Mouse (Mus musculus) kidney, embryonic 14.5 days (tissue): ENCODE measurements at regions not wholly inside any gene's neighbourhood (a gene's known extent, or its start where the extent isn't known, plus 50 kb on each side); places are given as distances from the start of the nearest gene placed in this dataset.

ENCODE experiments used
- ATAC-seq: fragments of 200-750 bp; cut with Nextera tagmentation; 2 replicates; pipeline ENCODE4 v1.8.0; 2017; ENCODE audit warnings: moderate number of reproducible peaks, mild to moderate bottlenecking, moderate TSS enrichment, moderate library complexity; ENCODE audit not compliant: low FRiP score, low TSS enrichment
- H3K27ac ChIP-seq: fragments of 300-500 bp; sonication (generic); 2 replicates; pipeline ENCODE4 v1.5.1; 2014; ENCODE audit warnings: low read depth, mild to moderate bottlenecking, low read length, moderate library complexity, mixed read lengths
- H3K27me3 ChIP-seq: fragments of 300-500 bp; sonication (generic); 2 replicates; pipeline ENCODE4 v1.6.1; 2014; ENCODE audit warnings: mild to moderate bottlenecking, low read length; ENCODE audit not compliant: control insufficient read depth, insufficient read depth
- H3K36me3 ChIP-seq: fragments of 300-500 bp; sonication (generic); 2 replicates; pipeline ENCODE4 v1.6.1; 2014; ENCODE audit warnings: low read length, mixed read lengths; ENCODE audit not compliant: control insufficient read depth, insufficient read depth
- H3K4me1 ChIP-seq: fragments of 300-500 bp; sonication (generic); 2 replicates; pipeline ENCODE4 v1.6.1; 2014; ENCODE audit warnings: low read length, mixed read lengths; ENCODE audit not compliant: control insufficient read depth, insufficient read depth
- H3K4me2 ChIP-seq: fragments of 300-500 bp; sonication (generic); replicated peaks from 2 replicates; pipeline ENCODE4 v1.6.1; 2014; ENCODE audit warnings: low read depth, mild to moderate bottlenecking, low read length
- H3K4me3 ChIP-seq: fragments of 300-500 bp; sonication (generic); 2 replicates; pipeline ENCODE4 v1.5.1; 2014; ENCODE audit warnings: mild to moderate bottlenecking, low read length
- H3K9ac ChIP-seq: fragments of 300-500 bp; sonication (generic); 2 replicates; pipeline ENCODE4 v1.6.1; 2014; ENCODE audit warnings: low read depth, mild to moderate bottlenecking, low read length, moderate library complexity
- H3K9me3 ChIP-seq: fragments of 300-500 bp; sonication (generic); 2 replicates; pipeline ENCODE4 v1.6.1; 2016; ENCODE audit warnings: low read length; ENCODE audit not compliant: control insufficient read depth
- WGBS: fragments of 180-500 bp; shearing (Covaris S2); extraction: QIAGEN DNeasy Blood & Tissue Kit; methylation state at CpG from one replicate; pipeline ENCODE4 v1.1.7; 2014; 5-methylcytosine and 5-hydroxymethylcytosine counted together

- H3K9me3 ChIP-seq = no peaks in the 10 kb centered on the region
- H3K9ac ChIP-seq = no peak overlapping the region
- no peak overlapping the region for H3K4me3 ChIP-seq
- peak; percentile 88 for ATAC-seq
- H3K4me1 ChIP-seq = no peaks in the 10 kb centered on the region
- H3K4me2 ChIP-seq = no peak overlapping the region
- no peaks in the 10 kb centered on the region for H3K27me3 ChIP-seq
- no peak overlapping the region for H3K27ac ChIP-seq
- 10% methylated on average over 13 of the region's 13 CpGs for WGBS
- no peaks in the 10 kb centered on the region for H3K36me3 ChIP-seq
Measured at GRCm38 (mm10) chr14:104038628-104039325, 194.6 kb upstream of the Ednrb start.

- H3K4me2 ChIP-seq = no peak overlapping the region
- 51% methylated on average over 1 of the region's 1 CpGs for WGBS
Measured at GRCm38 (mm10) chr14:104033606-104034005, 189.4 kb upstream of the Ednrb start.

GRCm38 (mm10) chr14:104030784-104031470 is 186.7 kb upstream of the Ednrb start:
- no peak for ATAC-seq
- no peaks in the 10 kb centered on the region for H3K9me3 ChIP-seq
- no peaks in the 10 kb centered on the region for H3K27me3 ChIP-seq
- no peaks in the 10 kb centered on the region for H3K4me1 ChIP-seq
- no peaks in the 10 kb centered on the region for H3K36me3 ChIP-seq
- no peak overlapping the region for H3K27ac ChIP-seq
- H3K4me3 ChIP-seq = no peak overlapping the region
- H3K4me2 ChIP-seq = no peak overlapping the region
- WGBS = 44% methylated on average over 11 of the region's 11 CpGs
- no peak overlapping the region for H3K9ac ChIP-seq

More at GRCm38 (mm10) chr14:104033606-104034005, 189.4 kb upstream of the Ednrb start:
- no peaks in the 10 kb centered on the region for H3K36me3 ChIP-seq
- no peaks in the 10 kb centered on the region for H3K9me3 ChIP-seq
- no peak overlapping the region for H3K27ac ChIP-seq
- H3K4me3 ChIP-seq = no peak overlapping the region
- H3K9ac ChIP-seq = no peak overlapping the region
- H3K4me1 ChIP-seq = no peaks in the 10 kb centered on the region
- H3K27me3 ChIP-seq = no peaks in the 10 kb centered on the region
- no peak for ATAC-seq

- Histone ChIP-seq H3K9ac (no peak overlapping the region), H3K9me3 (no peaks in the 10 kb centered on the region), H3K27me3 (no peaks in the 10 kb centered on the region), H3K36me3 (no peaks in the 10 kb centered on the region), H3K27ac (no peak overlapping the region), H3K4me2 (0 out of 2 replicates have a peak overlapping the region, but pooled peaks have one; percentile 15), H3K4me1 (no peaks in the 10 kb centered on the region), H3K4me3 (no peak overlapping the region)
- no peak for ATAC-seq
- 38% methylated on average over 20 of the region's 20 CpGs for WGBS
Measured at GRCm38 (mm10) chr14:104029668-104030530, 185.7 kb upstream of the Ednrb start.

- no peak overlapping the region for H3K9ac ChIP-seq
- 94% methylated on average over 8 of the region's 8 CpGs for WGBS
Measured at GRCm38 (mm10) chr14:104027900-104028285, 183.7 kb upstream of the Ednrb start.

GRCm38 (mm10) chr14:104027077-104027899 is 183.1 kb upstream of the Ednrb start:
- Histone ChIP-seq H3K9ac (no peak overlapping the region), H3K27me3 (no peaks in the 10 kb centered on the region), H3K4me1 (no peaks in the 10 kb centered on the region), H3K27ac (no peak overlapping the region), H3K4me2 (no peak overlapping the region), H3K36me3 (no peaks in the 10 kb centered on the region), H3K9me3 (no peaks in the 10 kb centered on the region), H3K4me3 (no peak overlapping the region)
- ATAC-seq = peak; percentile 77
- 28% methylated on average over 17 of the region's 17 CpGs for WGBS

More at GRCm38 (mm10) chr14:104027900-104028285, 183.7 kb upstream of the Ednrb start:
- Histone ChIP-seq H3K36me3 (no peaks in the 10 kb centered on the region), H3K27ac (no peak overlapping the region), H3K9me3 (no peaks in the 10 kb centered on the region), H3K4me3 (no peak overlapping the region), H3K4me2 (no peak overlapping the region), H3K27me3 (no peaks in the 10 kb centered on the region), H3K4me1 (no peaks in the 10 kb centered on the region)
- ATAC-seq = no peak

- Histone ChIP-seq H3K27ac (no peak overlapping the region), H3K4me2 (no peak overlapping the region), H3K9me3 (no peaks in the 10 kb centered on the region), H3K9ac (no peak overlapping the region), H3K27me3 (no peaks in the 10 kb centered on the region), H3K4me3 (no peak overlapping the region), H3K4me1 (no peaks in the 10 kb centered on the region), H3K36me3 (no peaks in the 10 kb centered on the region)
- ATAC-seq = no peak
- 89% methylated on average over 1 of the region's 1 CpGs for WGBS
Measured at GRCm38 (mm10) chr14:104008538-104008937, 164.3 kb upstream of the Ednrb start.

- no peak for ATAC-seq
- Histone ChIP-seq H3K4me1 (no peaks in the 10 kb centered on the region), H3K4me2 (no peak overlapping the region), H3K27me3 (no peaks in the 10 kb centered on the region), H3K9me3 (no peaks in the 10 kb centered on the region), H3K36me3 (no peaks in the 10 kb centered on the region), H3K9ac (no peak overlapping the region), H3K4me3 (no peak overlapping the region), H3K27ac (no peak overlapping the region)
- WGBS = 91% methylated on average over 4 of the region's 4 CpGs
Measured at GRCm38 (mm10) chr14:104006426-104006825, 162.2 kb upstream of the Ednrb start.
